Mouse (Mus musculus) 416B (cell line): ENCODE measurements around the gene Inppl1.

Experiments used
- DNase-seq: peaks from one replicate; pipeline ENCODE4 v3.0.0; 2011; ENCODE audit warnings: low read depth

The Inppl1 gene

DNA sequence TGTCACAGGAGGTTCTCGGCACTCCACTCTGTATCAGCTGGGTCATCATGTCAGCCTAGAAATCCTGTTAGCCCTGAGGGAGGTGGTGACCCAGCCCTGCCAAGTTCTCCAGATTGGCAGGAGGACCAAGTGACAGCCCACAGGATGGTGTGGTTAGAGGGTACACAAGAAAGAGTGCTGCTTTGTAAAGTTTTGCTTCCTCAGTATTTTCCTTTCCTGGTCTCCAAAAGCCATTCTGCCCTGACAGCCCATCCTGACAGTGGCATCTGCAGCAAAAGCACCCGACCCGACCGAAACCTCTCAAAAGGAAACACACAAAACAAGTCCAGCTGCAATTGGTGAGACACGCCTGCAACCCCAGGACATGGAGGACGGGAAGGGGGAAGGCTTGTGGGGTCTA lies 6.2 kb upstream of the Inppl1 start:
- DNase-seq, result no peak

DNA sequence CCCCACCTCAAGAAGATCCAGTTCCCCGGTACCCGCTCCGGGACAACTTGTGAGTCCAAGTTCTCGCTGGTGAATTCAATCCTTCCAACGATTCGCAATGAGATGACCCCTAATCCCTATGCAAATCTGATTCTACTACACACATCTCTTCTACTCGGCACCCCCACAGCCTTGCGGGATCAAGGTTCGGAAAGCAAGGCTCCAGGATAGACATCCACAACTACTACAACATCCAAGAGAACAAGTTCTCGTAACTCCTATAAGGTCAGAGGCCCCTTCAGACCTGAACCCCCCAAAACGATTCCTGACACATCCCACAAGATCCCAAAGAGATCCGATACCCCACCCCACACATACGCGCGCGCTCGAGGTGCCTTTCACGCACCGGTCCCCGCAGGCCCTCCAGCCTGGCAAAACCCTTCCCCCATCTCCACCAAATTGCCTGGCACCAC lies 849 bp downstream of the Inppl1 start:
- peak; percentile 50 for DNase-seq

DNA sequence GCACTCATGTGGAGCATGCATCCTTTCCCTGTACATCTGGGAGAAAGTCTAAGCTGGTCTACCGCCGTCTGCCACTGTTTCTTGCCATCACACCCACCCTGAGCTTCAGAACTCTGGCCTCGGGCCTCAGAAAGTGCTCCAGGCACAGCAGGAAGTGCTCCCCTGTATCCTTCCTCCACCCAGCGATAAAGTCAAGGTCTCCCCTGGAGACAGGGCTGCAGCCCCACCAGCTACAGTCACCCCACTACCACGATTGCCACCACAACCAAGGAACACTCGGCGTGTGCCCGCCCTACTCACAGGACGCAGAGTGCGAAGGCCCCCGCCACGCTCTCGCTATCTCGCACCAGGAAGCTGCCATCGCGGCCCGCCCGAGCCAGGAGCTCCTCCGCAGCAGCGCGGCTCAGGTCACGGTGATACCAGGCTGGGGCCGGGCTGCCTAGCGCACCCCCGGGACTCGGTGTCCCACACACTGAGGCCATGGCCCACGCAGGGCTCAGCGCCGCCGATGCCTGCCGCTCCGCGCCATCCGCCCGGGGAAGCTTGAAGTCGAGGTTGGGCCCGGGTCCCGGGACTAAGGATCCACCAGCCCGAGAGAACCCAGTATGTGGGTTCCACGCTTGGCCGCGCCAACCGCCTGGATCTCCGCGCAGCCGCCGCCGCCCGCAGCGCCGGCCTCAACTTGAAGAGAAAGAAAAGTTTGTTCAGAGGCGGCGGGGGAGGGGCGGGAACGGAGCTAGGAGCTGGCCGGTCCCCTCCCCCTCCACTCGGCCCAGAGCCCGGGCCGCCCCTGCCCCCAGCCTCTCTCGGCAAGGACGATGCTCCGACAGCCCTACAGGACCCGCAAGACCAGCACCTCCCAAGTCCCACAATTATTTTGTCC lies 1.5 kb downstream of the Inppl1 start:
- peak; percentile 63 for DNase-seq

DNA sequence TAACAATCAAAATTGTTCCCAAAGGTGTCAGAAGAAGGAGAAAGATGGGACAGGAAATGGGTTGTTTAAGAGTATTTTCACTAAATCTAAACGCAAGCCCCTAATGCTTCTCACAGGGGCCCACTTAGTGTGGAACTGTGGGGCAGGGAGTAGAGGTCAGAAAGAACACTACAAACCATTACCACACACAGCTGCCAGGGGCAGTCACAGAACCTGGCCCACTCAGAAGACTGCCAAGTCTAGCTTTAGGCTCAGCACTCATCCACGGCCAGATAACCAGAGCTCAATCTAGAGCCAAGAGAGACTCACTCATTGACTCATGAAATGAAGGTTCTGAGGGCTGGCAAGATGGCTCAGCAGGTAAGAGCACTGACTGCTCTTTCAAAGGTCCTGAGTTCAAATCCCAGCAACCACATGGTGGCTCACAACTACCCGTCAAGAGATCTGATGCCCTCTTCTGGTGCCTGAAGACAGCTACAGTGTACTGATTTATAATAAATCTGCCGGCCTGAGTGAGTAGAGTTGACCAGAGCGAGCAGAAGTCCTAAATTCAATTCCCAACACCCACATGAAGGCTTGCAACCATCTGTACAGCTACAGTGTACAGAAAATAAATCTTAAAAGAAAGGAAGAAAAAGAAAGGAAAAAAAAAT lies 2.4 kb downstream of the Inppl1 start:
- DNase-seq, result peak; percentile 62

DNA sequence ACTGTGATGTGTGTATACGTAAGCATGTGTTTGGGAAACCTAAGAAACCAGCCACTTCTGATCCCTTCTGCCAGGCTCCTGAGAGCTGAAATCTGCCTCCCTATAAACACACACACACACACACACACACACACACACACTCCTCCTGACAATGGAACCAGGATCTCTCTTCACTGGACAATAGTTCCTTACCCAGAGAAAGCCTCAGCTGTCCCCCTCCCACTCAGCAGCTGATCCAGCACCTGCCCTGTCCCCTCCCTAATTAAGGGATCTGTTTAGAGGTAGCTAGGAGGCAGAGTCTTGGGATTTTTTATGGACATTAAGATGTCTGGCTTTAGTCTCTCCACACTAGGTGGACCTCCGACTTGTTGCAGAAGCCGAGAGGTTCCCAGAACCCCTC lies 3.1 kb downstream of the Inppl1 start:
- no peak for DNase-seq

DNA sequence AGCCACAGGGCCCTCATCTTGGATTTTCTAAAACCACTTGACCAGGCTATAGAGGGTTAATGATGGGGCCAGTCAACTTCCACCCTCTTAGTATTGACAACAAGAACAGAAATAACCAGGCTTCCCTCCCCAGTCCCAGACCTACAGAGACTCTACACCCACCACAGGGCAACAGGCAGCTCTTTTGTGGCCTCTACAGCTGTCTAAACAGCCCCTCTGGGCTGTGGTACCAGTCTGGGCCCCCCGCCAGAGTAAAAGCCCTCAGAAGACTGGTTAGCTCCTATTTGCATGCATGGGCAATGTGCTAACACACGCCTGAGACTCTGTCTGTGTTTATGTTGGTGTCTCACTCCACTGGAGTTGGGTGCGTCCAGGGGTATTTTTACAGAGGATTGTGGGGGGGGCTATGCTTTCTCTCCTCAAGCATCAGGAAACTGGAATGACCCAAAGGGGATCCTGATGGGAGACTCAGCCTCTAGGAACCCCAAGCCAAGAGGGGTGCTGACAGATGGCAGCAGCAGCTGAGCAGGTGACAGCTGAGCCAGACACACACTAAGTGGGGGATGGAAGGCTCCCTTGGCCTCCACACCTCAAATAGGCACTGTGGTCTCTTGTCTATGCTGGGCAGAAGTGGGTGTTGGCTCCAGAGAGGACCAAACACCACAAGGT lies 4.0 kb downstream of the Inppl1 start:
- DNase-seq, result no peak

DNA sequence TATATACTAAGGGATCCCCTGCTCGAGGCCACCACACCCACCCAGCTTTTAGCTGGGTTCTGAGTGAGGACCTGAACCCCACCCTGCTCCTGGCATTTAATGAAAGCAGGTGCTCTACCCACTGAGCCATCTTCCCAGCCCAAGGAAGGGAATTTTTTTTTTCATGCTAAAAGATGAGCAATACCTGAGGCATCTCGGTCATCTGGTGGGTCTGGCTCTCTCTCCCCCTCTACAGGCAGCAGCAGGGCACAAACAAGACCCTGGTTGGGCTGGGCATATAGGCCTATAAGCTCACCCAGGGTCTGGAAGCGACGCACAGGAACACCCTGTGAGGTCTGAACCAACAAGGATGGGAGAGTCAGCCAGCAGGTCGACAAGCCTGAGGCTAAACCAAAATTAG lies 4.7 kb downstream of the Inppl1 start:
- DNase-seq, result no peak

DNA sequence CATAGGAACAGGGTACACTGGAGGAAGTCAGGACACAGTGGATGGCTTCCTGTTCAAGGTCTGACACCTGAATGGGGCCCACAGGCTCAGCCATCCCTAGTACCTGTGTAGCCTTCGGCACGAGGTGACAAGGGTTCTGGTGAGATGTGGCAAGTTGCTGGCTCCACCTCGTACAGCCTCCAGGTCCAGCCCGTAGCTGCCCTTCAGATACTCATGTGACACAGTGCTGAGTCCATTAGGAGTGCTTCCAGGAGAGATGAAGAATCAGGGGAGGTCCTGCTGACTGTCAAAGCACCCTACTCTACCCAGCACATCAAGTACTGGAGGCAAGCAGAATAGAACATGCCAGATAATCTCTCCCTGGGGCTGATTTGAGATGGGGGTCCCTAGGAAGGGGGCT lies 5.7 kb downstream of the Inppl1 start:
- no peak for DNase-seq

DNA sequence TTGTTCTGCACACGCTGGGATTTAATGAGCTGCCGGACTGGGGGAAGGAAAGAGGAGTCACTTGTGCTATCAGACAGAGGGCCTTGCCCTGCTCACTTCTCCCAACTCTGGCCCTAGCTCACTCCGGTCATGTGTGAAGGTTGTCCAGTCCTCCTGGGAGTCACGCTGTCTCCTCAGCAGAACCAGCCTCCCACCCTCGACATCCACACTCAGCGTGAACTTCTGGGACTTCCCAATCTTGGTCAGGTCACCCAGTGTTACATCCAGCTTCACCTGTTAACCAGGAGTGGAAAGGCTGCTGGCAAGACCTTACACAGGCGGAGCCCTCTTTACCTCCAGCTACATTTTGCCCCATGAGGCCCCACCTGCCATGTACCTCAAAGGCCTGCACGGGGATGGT lies 6.6 kb downstream of the Inppl1 start:
- DNase-seq, result no peak

DNA sequence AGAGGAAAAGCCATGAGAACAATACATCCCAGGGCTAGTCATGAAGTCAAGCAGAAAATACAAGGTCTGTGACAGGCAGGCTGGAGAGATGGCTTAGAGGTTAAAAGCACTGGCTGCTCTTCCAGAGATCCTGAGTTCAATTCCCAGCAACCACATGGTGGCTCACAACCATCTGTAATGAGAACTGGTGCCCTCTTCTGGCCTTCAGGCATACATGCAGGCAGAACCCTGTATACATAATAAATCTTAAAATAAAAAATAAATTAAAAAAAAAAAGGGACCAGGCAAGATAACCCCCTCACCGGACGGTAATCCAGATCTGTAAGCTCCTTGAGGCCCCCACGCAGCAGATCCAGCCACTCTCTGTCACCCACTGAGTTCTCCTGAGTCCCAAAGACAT lies 7.7 kb downstream of the Inppl1 start:
- no peak for DNase-seq

DNA sequence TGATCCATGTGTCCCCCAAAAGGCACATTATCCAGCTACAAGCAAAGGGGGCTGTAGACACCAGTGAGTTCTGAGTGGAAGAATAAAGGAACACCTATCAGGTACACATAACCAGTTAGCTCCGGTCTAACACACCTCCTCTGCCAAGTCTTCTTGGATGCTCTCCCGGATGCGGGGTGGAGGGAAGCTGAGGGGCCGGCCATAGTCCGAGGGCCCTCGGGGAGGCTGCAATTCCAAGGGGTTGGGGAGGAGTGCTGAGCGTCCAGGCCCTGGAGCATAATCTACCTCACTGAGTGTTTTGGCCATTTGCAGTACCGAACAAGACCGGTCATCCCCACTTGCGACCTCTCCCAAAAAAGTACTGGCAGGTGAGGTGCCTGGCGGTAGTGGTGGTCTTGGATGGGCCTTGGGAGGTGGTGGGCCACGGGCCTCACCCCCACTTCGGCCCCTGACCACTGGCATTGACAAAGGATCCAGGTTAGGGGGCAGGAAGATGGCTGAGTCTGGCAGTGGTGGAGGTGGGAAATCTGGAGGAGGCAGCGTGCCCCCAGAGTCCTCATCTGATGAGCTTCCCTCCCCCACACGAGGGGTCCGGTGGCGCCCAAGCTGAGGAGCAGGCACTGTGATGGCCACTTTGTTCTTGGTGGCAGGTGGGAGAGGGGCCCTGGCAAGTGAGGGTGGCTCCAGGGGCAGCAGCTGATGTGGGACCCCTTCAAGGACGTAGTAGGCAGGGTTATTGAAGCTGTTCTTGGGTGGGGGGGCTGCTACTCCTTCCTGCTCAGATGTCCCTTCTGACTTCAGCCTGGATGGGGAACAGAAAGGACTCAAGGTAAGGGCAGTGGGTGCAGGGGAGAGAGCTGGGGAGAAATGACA lies 14.0 kb downstream of the Inppl1 start:
- no peak for DNase-seq

DNA sequence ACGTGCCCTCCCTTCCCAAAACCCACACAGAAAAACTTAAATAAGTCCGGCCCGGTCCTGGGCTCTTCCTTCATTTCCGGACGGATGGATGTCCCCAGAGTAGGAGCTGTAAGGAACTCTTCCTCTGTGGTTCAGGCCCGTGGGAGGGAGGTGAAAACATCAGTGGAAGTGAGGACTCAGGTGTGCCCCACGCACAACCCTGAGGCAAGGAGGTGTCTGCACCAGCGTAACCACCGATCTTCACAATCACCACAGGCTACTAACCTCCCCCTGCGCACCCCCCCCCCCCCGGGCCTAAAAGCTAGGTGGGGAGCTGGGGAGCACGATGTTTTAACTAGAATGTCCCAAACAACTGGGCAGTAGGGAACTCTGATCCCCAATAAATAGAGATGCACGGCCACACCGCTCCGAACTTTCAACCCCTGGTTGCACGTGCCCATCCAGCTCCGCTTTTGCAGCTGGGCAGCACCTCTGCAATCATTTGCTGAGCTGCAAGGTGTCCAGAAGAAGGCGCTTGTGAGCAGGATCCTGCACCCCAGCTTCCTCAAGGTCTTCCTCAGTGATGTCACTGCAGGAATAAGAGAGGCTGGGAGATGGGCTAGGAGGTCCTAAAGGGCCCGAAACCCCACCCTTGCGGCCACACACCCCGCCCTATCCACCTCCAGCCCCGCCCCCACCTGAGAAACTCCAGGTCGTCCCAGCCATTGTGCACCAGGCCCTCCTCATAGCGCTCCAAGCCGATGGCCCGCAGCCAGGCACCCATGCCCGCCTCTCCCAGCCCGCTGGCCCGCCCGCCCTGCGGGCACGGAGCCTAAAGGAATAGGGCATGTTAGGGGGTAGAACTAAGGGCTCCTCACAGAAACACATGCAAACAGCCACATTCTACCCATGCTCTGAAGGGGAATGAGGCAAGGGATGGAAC lies 14.9 kb downstream of the Inppl1 start:
- no peak for DNase-seq

DNA sequence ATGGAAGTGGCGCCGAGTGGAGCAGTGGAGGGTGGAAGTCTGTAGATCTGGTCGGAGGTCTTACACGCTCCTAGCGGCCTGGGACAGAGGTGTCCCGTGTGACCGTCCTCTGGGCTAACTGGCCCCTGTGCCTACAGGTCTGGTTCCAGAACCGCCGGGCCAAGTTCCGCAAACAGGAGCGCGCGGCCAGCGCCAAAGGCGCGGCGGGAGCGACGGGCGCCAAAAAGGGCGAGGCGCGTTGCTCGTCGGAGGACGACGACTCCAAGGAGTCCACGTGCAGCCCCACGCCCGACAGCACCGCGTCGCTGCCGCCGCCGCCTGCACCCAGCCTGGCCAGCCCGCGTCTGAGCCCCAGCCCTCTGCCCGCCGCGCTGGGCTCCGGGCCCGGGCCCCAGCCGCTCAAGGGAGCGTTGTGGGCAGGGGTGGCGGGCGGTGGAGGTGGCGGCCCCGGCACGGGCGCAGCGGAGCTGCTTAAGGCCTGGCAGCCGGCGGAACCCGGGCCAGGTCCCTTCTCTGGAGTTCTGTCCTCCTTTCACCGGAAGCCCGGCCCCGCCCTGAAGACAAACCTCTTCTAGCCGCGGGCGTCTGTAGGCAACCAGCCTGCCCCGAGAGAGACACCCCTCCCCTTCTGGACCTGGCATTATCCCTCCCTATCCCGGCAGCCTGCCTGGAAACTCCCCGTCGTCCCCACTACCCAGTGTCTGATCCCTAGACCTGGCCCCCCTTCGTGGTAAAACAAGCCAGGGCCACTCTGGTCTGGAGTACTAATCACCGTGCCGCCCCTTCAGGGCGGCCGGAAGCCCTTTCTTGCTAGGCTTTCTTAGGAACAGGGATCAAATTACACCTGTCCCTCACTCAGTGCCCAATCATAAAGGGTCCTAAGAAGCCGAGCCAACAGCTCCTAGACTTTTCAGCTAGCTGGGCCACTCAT lies 16.2 kb downstream of the Inppl1 start:
- DNase-seq, result no peak

DNA sequence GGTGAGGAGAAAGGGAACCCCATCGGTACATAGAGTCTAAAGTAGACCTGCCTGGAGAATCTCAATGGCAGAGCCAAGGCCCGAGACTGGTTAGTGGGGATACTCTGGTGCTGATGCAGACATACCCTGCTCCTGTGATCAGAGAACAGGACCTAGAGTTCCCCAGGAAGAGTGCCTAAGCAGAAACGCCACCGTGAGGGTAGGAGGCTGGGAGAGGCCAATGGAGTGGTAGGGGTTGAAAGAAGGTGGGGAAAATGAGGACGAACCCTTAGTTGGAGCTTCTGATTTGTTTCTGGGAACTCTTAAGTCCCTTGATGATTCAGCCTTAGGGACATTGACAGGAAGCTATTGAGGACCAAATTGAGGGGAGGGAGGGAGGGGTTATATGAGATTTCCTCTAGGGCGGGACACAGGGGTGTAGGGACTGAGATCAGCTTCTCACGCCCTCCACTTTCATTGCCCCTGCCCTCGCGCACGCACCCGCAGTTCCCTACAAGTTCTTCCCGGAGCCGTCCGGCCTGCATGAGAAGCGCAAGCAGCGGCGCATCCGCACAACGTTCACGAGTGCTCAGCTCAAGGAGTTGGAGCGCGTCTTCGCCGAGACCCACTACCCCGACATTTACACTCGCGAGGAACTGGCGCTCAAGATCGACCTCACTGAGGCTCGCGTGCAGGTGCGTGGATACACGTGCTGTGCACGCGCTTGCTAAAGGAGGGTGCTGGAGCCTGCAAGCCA lies 17.6 kb downstream of the Inppl1 start:
- DNase-seq, result no peak

DNA sequence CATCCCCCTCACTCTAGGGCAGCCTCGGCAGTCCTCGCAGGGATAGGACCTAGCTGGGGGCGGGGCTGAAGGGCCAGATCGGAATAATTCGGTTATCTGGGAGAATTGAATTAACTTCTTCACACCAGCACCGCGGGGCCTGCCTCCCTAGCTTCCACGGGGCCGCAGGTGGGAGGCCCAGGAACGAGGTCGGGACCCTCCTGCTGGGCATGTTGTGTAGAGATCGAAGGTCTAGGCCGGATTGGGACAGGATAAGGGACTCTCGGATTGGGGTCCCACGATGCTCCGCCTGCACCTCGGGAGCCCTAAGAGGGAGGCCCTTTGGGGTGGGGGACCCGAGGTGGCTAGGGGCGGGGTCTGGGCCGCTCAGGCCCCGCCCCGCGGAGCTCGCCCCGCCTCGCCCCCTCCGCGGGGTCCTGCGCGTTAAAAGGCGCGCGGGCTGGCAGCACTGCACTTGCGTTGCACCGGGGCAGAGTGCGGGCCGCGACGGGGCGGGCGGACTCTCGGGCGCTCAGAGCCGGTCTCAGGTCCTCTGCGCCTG lies 20.1 kb downstream of the Inppl1 start, which contains the start of gene Phox2a:
Phox2a (plus strand) TSS at position 453 of the 541 bp plus-strand sequence.
- no peak for DNase-seq

DNA sequence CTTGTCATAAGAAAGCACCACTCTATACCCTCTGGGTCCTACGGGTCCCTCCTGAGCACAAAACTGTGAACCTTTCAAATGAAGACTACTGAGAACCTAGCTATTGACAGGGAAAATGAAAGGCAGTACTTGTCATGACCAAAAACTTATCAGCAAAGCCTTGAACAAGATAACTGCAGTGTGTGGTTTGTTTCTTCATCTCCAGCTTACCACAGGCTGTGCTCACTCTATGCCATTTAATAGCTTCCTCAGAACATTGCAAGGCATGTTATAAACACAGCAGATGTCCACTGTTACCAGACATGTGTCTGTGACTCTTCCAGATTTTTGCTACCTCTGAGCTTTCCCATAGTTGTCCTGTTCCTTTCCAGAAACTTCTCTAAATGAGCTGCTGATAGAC lies 61.0 kb downstream of the Inppl1 start:
- DNase-seq, result peak; percentile 64

DNA sequence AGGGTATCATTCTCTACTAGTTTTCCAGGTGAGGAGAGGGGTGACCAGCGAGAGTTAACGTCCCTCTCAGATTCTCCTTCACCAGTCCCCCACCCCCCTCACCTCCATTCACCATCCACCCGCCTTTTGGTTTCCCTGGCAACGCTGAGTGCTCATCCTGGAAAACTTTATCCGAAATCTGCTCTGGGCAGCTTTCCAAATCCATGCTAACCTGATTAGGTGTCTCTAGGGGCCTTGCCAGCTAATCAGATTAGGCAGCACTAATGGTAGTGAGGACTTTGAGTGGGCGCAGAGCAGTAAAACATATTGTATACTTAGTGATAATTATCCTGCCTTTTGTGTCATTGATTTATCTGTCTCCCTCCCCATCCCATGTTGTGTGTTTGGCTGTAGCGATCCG lies 65.3 kb downstream of the Inppl1 start:
- DNase-seq, result no peak
